Mouse (Mus musculus) neural tube, embryonic 12.5 days (tissue): Measurements from ENCODE around the gene Nsun6. TPM values are rescaled to one million over a fixed set of nuclear protein-coding genes. Genes with fewer than 3 reads are reported as not detected.
A peak's percentile ranks its signal among the peaks of the same experiment; 100 is the strongest.

Source experiments
- ATAC-seq: fragments of 200-750 bp; cut with Nextera tagmentation; 2 replicates; pipeline ENCODE4 v1.8.0; 2017; ENCODE audit warnings: low read depth, mild to moderate bottlenecking, moderate TSS enrichment, moderate library complexity; ENCODE audit not compliant: low FRiP score
- H3K27ac ChIP-seq: fragments of 300-500 bp; sonication (generic); 2 replicates; pipeline ENCODE4 v1.5.1; 2016
- H3K27me3 ChIP-seq: fragments of 300-500 bp; sonication (generic); replicated peaks from 2 replicates; pipeline ENCODE4 v1.6.1; 2016; ENCODE audit warnings: mild to moderate bottlenecking
- H3K36me3 ChIP-seq: fragments of 300-500 bp; sonication (generic); 2 replicates; pipeline ENCODE4 v1.6.1; 2016; ENCODE audit warnings: mild to moderate bottlenecking
- H3K4me1 ChIP-seq: fragments of 300-500 bp; sonication (generic); 2 replicates; pipeline ENCODE4 v1.6.1; 2016
- H3K4me2 ChIP-seq: fragments of 300-500 bp; sonication (generic); replicated peaks from 2 replicates; pipeline ENCODE4 v1.6.1; 2016; ENCODE audit warnings: mild to moderate bottlenecking
- H3K4me3 ChIP-seq: fragments of 300-500 bp; sonication (generic); 2 replicates; pipeline ENCODE4 v1.5.1; 2016
- H3K9ac ChIP-seq: fragments of 300-500 bp; sonication (generic); 2 replicates; pipeline ENCODE4 v1.6.1; 2016; ENCODE audit warnings: mild to moderate bottlenecking
- H3K9me3 ChIP-seq: fragments of 300-500 bp; sonication (generic); 2 replicates; pipeline ENCODE4 v1.6.1; 2016; ENCODE audit warnings: mild to moderate bottlenecking
- WGBS: fragments of 180-500 bp; shearing (Covaris S2); methylation state at CpG from one replicate; pipeline ENCODE4 v1.1.7; 2016; 5-methylcytosine and 5-hydroxymethylcytosine counted together
- polyA plus RNA-seq: library from polyadenylated mRNA; unstranded; fragments of >200 nt; fragmentation: Nextera tagmentation; extraction: Ambion mirVana; gene quantifications from 2 replicates; pipeline ENCODE4 v1.2.1, GENCODE M21; 2016

Nsun6 gene
- 13.3 and 17.1 TPM in 2 replicates for polyA plus RNA-seq

DNA sequence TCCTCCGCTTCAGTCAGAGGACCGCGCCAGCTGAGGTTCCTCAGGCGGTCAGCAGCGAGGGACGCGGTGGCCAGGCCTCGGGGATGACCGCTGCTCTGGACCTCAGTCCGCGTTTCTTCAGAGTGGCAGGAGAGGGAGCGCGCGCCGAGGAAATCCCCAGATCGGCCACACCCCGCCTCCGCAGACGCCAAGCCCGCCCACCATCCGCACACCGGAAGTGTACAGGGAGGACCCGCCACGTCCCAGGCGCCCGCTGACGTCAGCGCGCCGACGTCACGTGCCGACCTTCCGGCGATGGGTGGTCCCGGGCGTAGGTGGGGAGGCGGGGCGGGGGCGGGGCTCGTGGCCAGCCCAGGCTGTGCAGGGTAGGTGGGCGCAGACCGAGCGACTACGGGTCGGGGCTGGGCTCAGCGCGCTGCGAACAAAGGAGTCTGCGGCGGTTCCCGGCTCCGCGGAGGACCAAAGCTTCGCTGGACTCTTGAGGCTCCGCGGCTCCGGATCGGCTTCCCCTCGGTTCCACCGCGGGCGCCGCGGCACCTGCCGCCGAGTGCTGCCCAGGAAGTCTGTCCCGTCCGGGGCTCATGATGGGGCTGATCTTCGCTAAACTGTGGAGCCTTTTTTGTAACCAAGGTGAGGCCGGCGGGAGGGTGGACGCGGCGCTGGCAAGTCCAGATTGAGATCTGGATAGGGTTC lies at the start of gene Nsun6:
TSS of gene Nsun6 (minus strand) at position 125 of the 693 bp plus-strand sequence.
- H3K9ac ChIP-seq = peak within 1 kb of the TSS; percentile 94
- peaks cover 15% of the 10 kb centered on the region for H3K4me1 ChIP-seq
- peak; percentile 100 for ATAC-seq
- no peaks in the 10 kb centered on the region for H3K27me3 ChIP-seq
- no peaks in the 10 kb centered on the region for H3K9me3 ChIP-seq
- H3K36me3 ChIP-seq = no peaks in the 10 kb centered on the region
- WGBS = under 1% methylated on average over 75 of the region's 75 CpGs
- peak within 1 kb of the TSS; percentile 93 for H3K27ac ChIP-seq
- peak within 1 kb of the TSS; percentile 56 for H3K4me2 ChIP-seq
- peak within 1 kb of the TSS; percentile 79 for H3K4me3 ChIP-seq

DNA sequence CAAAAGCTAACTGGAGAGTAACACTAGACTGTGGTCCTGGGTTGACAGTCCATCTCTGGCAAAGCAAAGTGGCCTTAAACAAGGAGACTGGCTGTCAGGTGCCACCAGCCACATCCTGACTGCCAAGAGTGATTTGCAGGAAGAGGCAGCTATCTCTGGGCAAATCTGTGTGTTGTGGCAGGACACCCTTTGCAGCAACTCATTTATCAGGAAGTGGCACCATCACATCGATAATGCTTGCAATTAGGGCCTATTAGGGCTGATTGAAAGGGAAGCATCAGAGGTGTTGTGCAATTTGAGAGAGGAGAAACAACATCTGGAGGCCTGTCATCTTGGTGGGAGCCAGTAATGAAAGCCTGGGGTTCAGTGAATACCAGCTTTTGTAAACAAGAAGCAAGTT lies 49.5 kb upstream of the Nsun6 start:
- no peaks in the 10 kb centered on the region for H3K27me3 ChIP-seq
- no peaks in the 10 kb centered on the region for H3K36me3 ChIP-seq
- ATAC-seq = no peak
- no peak overlapping the region for H3K4me3 ChIP-seq
- H3K27ac ChIP-seq = no peak overlapping the region
- H3K4me1 ChIP-seq = no peaks in the 10 kb centered on the region
- whole genome bisulfite sequencing = 67% methylated on average over 1 of the region's 1 CpGs
- H3K9ac ChIP-seq = no peak overlapping the region
- no peak overlapping the region for H3K4me2 ChIP-seq
- H3K9me3 ChIP-seq = no peaks in the 10 kb centered on the region

DNA sequence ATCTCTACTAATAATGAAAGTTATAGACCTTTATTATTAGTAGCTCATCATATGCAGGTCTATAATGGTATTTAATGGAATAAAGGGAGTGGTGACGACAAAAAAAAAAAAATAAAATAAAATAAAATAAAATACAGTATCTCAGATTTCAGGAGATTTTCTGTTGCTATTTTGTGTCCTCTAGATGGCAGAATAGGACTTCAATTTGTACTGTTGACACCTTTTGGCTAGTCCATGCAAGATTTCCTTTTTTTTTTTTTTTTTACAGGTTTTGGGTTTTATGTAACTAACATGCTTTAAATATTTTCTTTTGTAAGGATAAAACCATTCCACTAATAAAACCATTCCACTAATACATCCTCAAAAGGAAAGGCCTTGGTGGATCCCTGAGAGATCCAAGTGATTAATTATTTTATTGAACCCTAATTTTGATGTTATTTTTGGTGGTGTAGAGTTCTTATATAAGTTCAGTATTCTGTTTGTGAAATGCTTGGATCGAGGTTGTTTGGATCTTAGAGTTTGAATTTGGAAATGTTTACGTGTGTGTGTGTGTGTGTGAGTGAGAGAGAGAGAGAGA lies 41.7 kb upstream of the Nsun6 start:
- H3K4me2 ChIP-seq = no peak overlapping the region
- no peak for ATAC-seq
- no peaks in the 10 kb centered on the region for H3K27me3 ChIP-seq
- no peak overlapping the region for H3K27ac ChIP-seq
- no peaks in the 10 kb centered on the region for H3K9me3 ChIP-seq
- H3K4me1 ChIP-seq = no peaks in the 10 kb centered on the region
- H3K36me3 ChIP-seq = no peaks in the 10 kb centered on the region
- H3K9ac ChIP-seq = no peak overlapping the region
- H3K4me3 ChIP-seq = no peak overlapping the region
- WGBS = 71% methylated on average over 3 of the region's 3 CpGs

DNA sequence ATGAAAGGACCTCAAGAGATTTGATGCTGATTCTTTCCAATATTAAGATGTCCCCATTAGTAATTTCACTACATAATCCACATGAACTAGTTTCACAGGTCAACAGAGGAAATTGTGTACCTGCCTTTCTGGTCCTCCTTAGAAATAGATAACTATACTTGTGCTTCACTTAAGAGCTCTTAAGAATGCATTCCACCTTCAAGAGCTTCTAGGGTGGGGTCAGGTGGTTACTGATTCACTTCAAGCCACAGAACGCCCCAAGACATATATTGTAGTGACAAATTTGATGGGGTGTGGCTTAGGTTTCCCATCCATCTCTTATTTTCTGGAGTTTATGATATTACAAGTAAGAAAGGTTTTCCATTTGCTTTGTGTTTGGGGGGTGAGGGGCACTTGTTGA lies 32.4 kb upstream of the Nsun6 start:
- Histone ChIP-seq H3K27me3 (no peaks in the 10 kb centered on the region), H3K36me3 (peaks cover 15% of the 10 kb centered on the region), H3K27ac (no peak overlapping the region), H3K4me3 (no peak overlapping the region), H3K4me1 (no peaks in the 10 kb centered on the region), H3K9me3 (no peaks in the 10 kb centered on the region), H3K4me2 (no peak overlapping the region), H3K9ac (no peak overlapping the region)
- 95% methylated on average over 1 of the region's 1 CpGs for WGBS
- ATAC-seq = no peak

DNA sequence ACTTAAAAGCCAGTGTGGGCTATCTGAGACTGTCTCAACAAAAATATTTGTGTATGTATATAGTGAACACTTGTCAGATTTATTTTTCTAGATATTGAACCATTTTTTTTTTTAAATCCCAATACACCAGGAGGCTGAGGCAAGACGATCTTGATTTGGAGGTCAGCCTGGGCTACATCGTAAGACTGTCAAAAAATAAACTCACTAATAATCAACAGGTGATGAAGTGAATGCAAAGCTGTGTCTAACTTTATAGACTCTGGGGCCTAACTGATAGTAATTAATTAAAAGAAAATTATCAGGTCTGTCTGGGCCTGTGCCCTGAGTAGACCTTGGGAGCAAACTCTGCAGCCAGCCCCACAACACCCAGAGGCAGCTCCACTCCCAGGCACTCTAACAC lies 28.8 kb upstream of the Nsun6 start:
- ATAC-seq = no peak

DNA sequence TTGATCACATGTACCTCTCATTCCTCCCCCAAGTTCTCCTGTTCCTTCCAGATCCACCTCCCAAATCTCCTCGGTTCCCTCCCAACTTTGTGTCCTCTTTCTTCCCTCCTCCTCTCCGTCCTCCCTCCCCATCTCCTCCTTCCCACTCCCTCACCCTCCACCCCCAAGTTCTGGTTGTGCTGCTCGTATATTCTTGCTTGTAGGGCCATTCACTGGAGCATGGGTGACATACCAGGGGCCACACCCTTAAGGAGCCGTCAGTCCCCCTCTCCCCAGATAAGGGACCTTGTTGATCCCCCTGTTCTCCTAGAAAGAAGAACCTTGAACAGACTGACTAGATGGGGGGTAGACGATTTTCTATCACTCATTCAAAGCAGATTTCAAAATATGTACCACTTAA lies 12.2 kb upstream of the Nsun6 start:
- WGBS = 82% methylated on average over 5 of the region's 5 CpGs
- no peak for ATAC-seq
- H3K36me3 ChIP-seq = peaks cover 28% of the 10 kb centered on the region

More for the DNA sequence above, 28.8 kb upstream of the Nsun6 start:
- H3K27me3 ChIP-seq = no peaks in the 10 kb centered on the region
- H3K9ac ChIP-seq = no peak overlapping the region
- H3K4me3 ChIP-seq = no peak overlapping the region
- no peak overlapping the region for H3K27ac ChIP-seq
- H3K9me3 ChIP-seq = no peaks in the 10 kb centered on the region
- H3K36me3 ChIP-seq = peaks cover 34% of the 10 kb centered on the region
- no peaks in the 10 kb centered on the region for H3K4me1 ChIP-seq
- 100% methylated on average over 2 of the region's 2 CpGs for WGBS
- no peak overlapping the region for H3K4me2 ChIP-seq

DNA sequence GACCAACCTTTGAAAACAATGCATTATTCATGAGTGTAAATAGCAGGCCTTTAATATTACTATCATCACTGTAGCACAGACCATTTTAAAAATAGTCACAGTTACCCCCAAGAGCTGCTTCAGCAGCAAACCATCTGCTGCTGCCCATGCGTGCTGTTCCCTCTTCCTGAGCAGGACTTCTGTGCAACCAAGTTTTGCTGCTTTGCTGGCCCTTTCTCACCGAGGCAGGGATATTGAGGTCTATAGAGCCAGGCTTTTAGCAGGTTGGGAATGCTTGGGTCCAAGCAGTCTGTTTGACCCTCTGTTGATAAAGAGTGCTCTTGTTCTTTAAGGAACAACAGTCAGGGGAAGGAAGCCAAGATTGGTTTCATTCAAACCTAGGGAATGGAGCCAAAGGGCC lies 10.6 kb upstream of the Nsun6 start:
- no peak overlapping the region for H3K4me3 ChIP-seq
- H3K4me1 ChIP-seq = peaks cover 10% of the 10 kb centered on the region
- H3K9me3 ChIP-seq = no peaks in the 10 kb centered on the region
- 81% methylated on average over 2 of the region's 2 CpGs for WGBS
- H3K27ac ChIP-seq = no peak overlapping the region
- no peaks in the 10 kb centered on the region for H3K27me3 ChIP-seq
- no peak for ATAC-seq
- H3K4me2 ChIP-seq = no peak overlapping the region
- H3K9ac ChIP-seq = no peak overlapping the region
- peaks cover 16% of the 10 kb centered on the region for H3K36me3 ChIP-seq

More for the DNA sequence above, 12.2 kb upstream of the Nsun6 start:
- H3K9ac ChIP-seq = no peak overlapping the region
- no peaks in the 10 kb centered on the region for H3K9me3 ChIP-seq
- peaks cover 10% of the 10 kb centered on the region for H3K4me1 ChIP-seq
- H3K4me3 ChIP-seq = no peak overlapping the region
- H3K27ac ChIP-seq = no peak overlapping the region
- no peaks in the 10 kb centered on the region for H3K27me3 ChIP-seq
- H3K4me2 ChIP-seq = no peak overlapping the region

DNA sequence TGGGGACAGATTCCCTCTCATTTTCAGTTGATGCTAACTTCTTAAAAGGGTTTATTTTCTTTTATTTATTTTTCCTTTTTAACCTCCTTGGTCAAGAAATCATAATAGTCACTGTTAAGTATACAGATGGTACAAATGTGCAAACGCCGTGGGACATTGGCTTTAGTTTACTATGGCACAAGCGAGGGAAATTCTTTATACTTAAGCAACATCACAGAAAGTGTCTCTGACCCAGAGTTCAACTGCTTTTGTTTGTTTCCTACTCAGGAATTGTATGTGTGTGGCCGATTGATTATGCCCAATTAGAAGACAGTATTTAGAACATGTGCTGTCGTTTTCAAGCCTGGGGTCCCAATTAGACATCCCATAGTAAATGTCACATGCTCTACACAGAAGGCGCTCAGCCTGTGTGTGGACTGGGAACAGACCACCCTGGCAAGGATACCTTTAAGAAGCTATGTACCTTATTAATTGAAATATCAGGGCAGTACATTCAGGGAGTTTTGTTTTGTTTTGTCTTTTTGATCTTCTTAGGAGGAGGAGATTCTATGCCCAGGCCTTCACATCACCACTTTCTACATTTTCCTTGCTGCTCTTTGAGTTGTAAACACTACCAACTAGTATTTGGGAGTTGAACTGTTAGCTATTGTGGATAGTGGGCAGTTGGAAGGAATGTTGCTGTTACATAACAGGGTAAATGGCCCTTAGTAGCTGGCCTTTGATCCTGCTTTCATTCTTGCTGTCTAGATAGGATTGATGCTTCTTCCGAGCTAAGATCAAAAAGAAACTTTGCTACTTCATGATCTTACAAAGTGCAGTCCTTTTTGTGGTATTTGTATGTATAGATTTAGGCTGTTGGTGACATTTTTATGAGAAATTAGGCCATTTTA lies 9.8 kb upstream of the Nsun6 start:
- WGBS = 64% methylated on average over 7 of the region's 7 CpGs
- no peak for ATAC-seq

DNA sequence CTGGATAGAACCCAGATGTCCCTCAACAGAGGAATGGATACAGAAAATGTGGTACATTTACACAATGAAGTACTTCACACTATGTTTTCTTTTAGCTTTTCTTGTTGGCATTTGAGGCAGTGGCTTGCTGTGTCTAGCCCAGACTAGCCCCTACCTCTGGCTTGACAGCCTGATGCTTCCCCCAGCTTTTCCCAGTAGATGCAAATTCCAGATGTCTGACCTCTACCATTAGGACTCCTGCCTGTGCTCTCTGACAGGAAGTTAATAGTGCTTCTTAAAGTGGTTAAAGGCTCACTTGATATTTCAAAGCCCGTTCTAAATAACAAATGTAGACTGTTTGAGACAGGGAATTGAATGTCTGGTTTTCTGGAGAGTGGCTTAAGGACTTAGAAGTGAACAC lies 8.9 kb upstream of the Nsun6 start:
- no peak overlapping the region for H3K4me3 ChIP-seq
- H3K27me3 ChIP-seq = no peaks in the 10 kb centered on the region
- peaks cover 10% of the 10 kb centered on the region for H3K4me1 ChIP-seq
- 67% methylated on average over 1 of the region's 1 CpGs for WGBS
- no peak overlapping the region for H3K27ac ChIP-seq
- H3K9me3 ChIP-seq = no peaks in the 10 kb centered on the region
- peaks cover 5% of the 10 kb centered on the region for H3K36me3 ChIP-seq
- no peak overlapping the region for H3K9ac ChIP-seq
- H3K4me2 ChIP-seq = no peak overlapping the region
- no peak for ATAC-seq

More for the DNA sequence above, 9.8 kb upstream of the Nsun6 start:
- H3K4me1 ChIP-seq = peaks cover 10% of the 10 kb centered on the region
- no peaks in the 10 kb centered on the region for H3K27me3 ChIP-seq
- H3K4me2 ChIP-seq = no peak overlapping the region
- H3K36me3 ChIP-seq = peaks cover 9% of the 10 kb centered on the region
- H3K9ac ChIP-seq = no peak overlapping the region
- no peaks in the 10 kb centered on the region for H3K9me3 ChIP-seq
- H3K27ac ChIP-seq = no peak overlapping the region
- no peak overlapping the region for H3K4me3 ChIP-seq

DNA sequence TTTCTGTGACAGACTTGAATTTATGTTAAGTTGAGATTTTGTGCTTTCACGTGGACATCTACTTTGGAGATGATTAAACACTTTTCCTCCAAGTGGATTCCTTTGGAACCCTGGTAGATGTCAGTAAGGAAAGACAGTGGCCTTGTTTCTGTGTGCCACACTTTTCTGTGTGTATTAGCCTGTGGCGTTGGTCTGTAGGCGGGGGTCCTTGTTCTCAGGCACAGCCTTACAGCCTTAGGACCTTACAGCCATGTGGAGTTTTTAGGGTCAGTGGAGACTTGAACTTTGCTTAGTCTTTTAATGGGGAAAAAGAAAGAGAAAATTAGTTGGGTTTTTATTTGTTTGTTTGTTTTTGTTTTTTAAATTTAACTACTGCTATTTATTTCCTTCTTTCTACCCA lies 6.0 kb upstream of the Nsun6 start:
- Histone ChIP-seq H3K9me3 (no peaks in the 10 kb centered on the region), H3K4me1 (peaks cover 22% of the 10 kb centered on the region), H3K36me3 (no peaks in the 10 kb centered on the region), H3K27me3 (no peaks in the 10 kb centered on the region), H3K4me2 (no peak overlapping the region), H3K27ac (no peak overlapping the region), H3K9ac (no peak overlapping the region), H3K4me3 (no peak overlapping the region)
- no peak for ATAC-seq
- WGBS = 95% methylated on average over 3 of the region's 3 CpGs

DNA sequence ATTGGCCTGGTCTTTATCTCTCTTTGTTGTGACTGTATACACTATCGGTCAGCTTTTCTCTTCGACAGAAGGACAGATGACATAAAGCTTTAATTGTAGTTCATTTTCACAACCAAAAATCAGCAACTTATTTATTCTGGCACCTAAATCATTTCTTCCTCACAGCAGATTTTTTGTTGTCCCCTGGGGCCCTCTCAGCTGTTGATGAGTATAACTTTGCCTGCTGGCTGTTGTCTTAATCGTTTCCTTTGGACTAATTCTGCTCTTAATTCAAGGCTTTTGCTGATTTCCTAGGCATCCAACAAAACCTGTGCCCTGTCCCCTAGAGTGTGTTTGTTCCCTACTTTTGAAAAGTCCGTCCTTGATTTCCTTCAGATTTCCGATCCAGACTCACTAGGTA lies 3.4 kb upstream of the Nsun6 start:
- Histone ChIP-seq H3K4me1 (peaks cover 15% of the 10 kb centered on the region), H3K36me3 (no peaks in the 10 kb centered on the region), H3K9me3 (no peaks in the 10 kb centered on the region), H3K4me3 (no peak overlapping the region), H3K9ac (no peak overlapping the region), H3K27ac (no peak overlapping the region), H3K27me3 (no peaks in the 10 kb centered on the region), H3K4me2 (no peak overlapping the region)
- WGBS = 85% methylated on average over 5 of the region's 5 CpGs
- ATAC-seq = no peak

DNA sequence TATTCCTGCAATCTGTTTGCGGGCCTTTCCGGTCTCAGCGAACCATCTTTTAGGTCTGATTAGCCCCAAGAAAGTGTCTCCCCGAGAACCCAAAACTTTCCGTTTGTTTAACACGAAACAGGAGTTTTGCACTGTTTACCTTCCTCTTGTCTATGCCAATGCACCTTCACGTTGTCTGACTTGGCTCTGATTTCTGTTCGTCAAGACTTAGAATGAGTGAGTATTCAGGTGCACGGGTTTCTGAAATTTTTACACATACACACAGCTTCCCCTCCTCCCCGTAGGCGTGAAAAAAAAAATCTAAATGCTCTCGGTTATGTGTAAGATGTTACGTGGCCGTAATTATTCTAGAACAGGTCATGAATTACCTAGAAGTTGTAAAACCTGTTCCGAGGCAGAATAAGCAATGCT lies 877 bp upstream of the Nsun6 start:
- peak overlapping the region; percentile 94 for H3K9ac ChIP-seq
- ATAC-seq = peak; percentile 0
- under 1% methylated on average over 15 of the region's 15 CpGs for WGBS

More for the DNA sequence above, 877 bp upstream of the Nsun6 start:
- Histone ChIP-seq H3K27me3 (no peaks in the 10 kb centered on the region), H3K4me2 (peak overlapping the region; percentile 56), H3K4me3 (peak overlapping the region; percentile 79), H3K9me3 (no peaks in the 10 kb centered on the region), H3K36me3 (no peaks in the 10 kb centered on the region), H3K27ac (peak overlapping the region; percentile 93; the same call in 1 of the 2 replicates), H3K4me1 (peaks cover 15% of the 10 kb centered on the region)
